Mouse (Mus musculus) forelimb bud, embryonic 11.5 days (tissue): ENCODE data around the gene Gm21812.
"Not testable (repeated sequence)": the region's sequence is repeated elsewhere in the genome, so short reads cannot be mapped to it uniquely, and the experiment has no call there.

Experiments used
- DNase-seq: peaks from one replicate; pipeline ENCODE4 v3.0.0-alpha.2; 2012; ENCODE audit warnings: low read depth, low spot score

Gm21812 gene

DNA sequence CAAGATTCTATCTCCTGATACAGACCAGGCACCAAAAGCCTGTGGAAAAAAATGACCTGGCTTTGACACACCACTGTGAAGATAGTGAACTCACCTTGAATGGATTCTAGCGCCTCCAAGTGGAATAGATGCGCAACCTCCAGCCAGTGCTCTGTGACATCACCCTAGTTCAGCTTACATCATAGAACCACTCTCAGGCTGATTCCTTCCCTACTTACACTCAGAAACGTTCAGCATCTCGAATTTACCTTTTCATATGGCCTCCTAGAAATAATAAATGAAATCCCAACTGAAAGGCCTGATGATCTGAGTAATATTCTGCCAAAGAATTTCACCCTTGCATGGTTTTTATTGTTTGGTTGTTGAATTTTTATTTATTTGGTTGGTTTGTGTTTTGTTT, at the start of gene Gm21812:
Gene Gm21812 (minus strand): TSS at position 101 of the 400 bp plus-strand sequence.
- DNase-seq, result not testable (repeated sequence)
